7 mouse cellular contexts compared by ENCODE assay signal in genomic region chr1:171437264-171438013, GRCm38 (mm10). TPM values are rescaled to one million over a fixed set of nuclear protein-coding genes. Genes with fewer than 3 reads are reported as not detected.
A peak's percentile ranks its signal among the peaks of the same experiment; 100 is the strongest.
DNase-seq lines count a peak whose midpoint lies in the region; ATAC-seq and TF ChIP-seq lines count a peak whose summit lies in the region.

TSS of gene F11r (plus strand) at chr1:171437535.

- 2% methylated on average over 46 of the region's 46 CpGs for WGBS in forebrain, embryonic 11.5 days
- 2% methylated on average over 46 of the region's 46 CpGs for WGBS in spleen, adult 2 months

- H3K36me3 ChIP-seq in forebrain, embryonic 11.5 days (ENCODE audit: control insufficient read depth, insufficient read depth, low read length) = no peaks in the 10 kb centered on the region
- H3K36me3 ChIP-seq in spleen, adult 2 months (ENCODE audit: control insufficient read depth, insufficient read depth, low read length) = no peaks in the 10 kb centered on the region

- intact Hi-C loops in heart, postnatal 14 days (cut with DNase I) = loop anchor here (1.0 to 2.0 kb wide), 4 partner anchors 17 to 65 kb away; partner anchors contain the start of gene Alyref2

- TF ChIP-seq POLR2A in spleen, adult 2 months (IDR thresholded peaks at IDR 0.05; ENCODE audit: low read depth, low read length) = no peak

- peak within 1 kb of the TSS; percentile 55 for H3K4me2 ChIP-seq in forebrain, embryonic 11.5 days (ENCODE audit: low read depth, low read length, severe bottlenecking)

- peak within 1 kb of the TSS; percentile 39 for H3K9ac ChIP-seq in forebrain, embryonic 11.5 days (ENCODE audit: low read length)

- H3K4me1 ChIP-seq in forebrain, embryonic 11.5 days (replicated peaks; ENCODE audit: control insufficient read depth, insufficient read depth, low read length) = 0 out of 2 replicates have a peak, but pooled peaks cover 1% of the 10 kb centered on the region
- H3K4me1 ChIP-seq in spleen, adult 2 months (ENCODE audit: control insufficient read depth, insufficient read depth, insufficient read length) = peaks cover 16% of the 10 kb centered on the region

- no peak within 1 kb of the TSS for H3K27ac ChIP-seq in forebrain, embryonic 11.5 days (ENCODE audit: low read depth, low read length)
- H3K27ac ChIP-seq in spleen, adult 2 months (ENCODE audit: insufficient read depth, low read length) = peak within 1 kb of the TSS; percentile 11; the same call in 1 of the 2 replicates

- H3K27me3 ChIP-seq in forebrain, embryonic 11.5 days (ENCODE audit: control insufficient read depth, insufficient read depth, low read length) = peaks cover 18% of the 10 kb centered on the region
- H3K27me3 ChIP-seq in spleen, adult 2 months (ENCODE audit: control insufficient read depth, insufficient read depth, low read length) = peaks cover 6% of the 10 kb centered on the region; the same call in 1 of the 2 replicates

- no peak for TF ChIP-seq CTCF in spleen, adult 2 months (IDR thresholded peaks at IDR 0.05; ENCODE audit: extremely low read depth, insufficient read depth, insufficient read length, insufficient replicate concordance)

- peak; percentile 67 for ATAC-seq in forebrain, embryonic 11.5 days (replicated peaks; ENCODE audit: low FRiP score)
- ATAC-seq in megakaryocyte-erythroid progenitor cell, adult 5-6 weeks (replicated peaks; ENCODE audit: low FRiP score, low TSS enrichment, poor library complexity, severe bottlenecking) = peak; percentile 69

- peak; percentile 97 for DNase-seq in Muller cell, postnatal 12 days (ENCODE audit: inconsistent ontology term)
- peak; percentile 52 for DNase-seq in c-Kit-positive CD71-positive TER-119-negative erythroid progenitor cells, embryonic 14.5 days (ENCODE audit: low read depth)
- DNase-seq in forebrain, embryonic 11.5 days (ENCODE audit: low spot score) = peak; percentile 80
- DNase-seq in heart, postnatal 14 days = peak; percentile 82 to 87
- DNase-seq in kidney, postnatal 4 days = peak; percentile 94 to 96
- DNase-seq in spleen, adult 2 months (ENCODE audit: low read depth in 1 of 2, low spot score in 2 of 2) = peak; percentile 28 to 73

- H3K4me3 ChIP-seq in forebrain, embryonic 11.5 days (ENCODE audit: low read depth, low read length) = peak within 1 kb of the TSS; percentile 35
- peak within 1 kb of the TSS; percentile 60 for H3K4me3 ChIP-seq in spleen, adult 2 months (ENCODE audit: extremely low read depth, insufficient read depth, insufficient read length)

- H3K9me3 ChIP-seq in forebrain, embryonic 11.5 days (ENCODE audit: control insufficient read depth, low read length) = no peaks in the 10 kb centered on the region

RNA-seq across cellular contexts. Expression of gene F11r, which starts in this region (rescaled TPM):
- 12.8 and 13.4 TPM in 2 replicates for polyA plus RNA-seq in forebrain, embryonic 11.5 days (2014; fragmentation: Nextera tagmentation; extraction: Ambion mirVana)
- 10 to 100 TPM; 46.3 to 48.9 TPM for total RNA-seq in heart, postnatal 14 days (2021)
- total RNA-seq in megakaryocyte-erythroid progenitor cell, adult 5-6 weeks (2014; fragmentation: Nextera tagmentation) = not detected in 2 replicates
- total RNA-seq in megakaryocyte-erythroid progenitor cell, adult 5-6 weeks (2017) = 0.38 and 2.3 TPM in 2 replicates
- 8.8 and 9.6 TPM in 2 replicates for polyA plus RNA-seq in spleen, adult 2 months (2012; rRNA removed)

Comparison
In these comparisons a context has a peak if more than half of its experiments do, and no peak if none do; other contexts are left out.
1. RNA of gene F11r (total RNA-seq): 46.3 to 48.9 TPM in heart, postnatal 14 days; 0.38 to 2.3 TPM in megakaryocyte-erythroid progenitor cell, adult 5-6 weeks; every median in the first group is over 10 times any median in the second.
2. Peak in every context shown above with its lines, with median percentiles within 50 percentile points of each other: DNase-seq.